Mouse (Mus musculus) heart, embryonic 13.5 days (tissue): ENCODE data around the gene Ang. TPM values are rescaled to one million over a fixed set of nuclear protein-coding genes. Genes with fewer than 3 reads are reported as not detected.

Experiments used
- ATAC-seq: fragments of 200-750 bp; cut with Nextera tagmentation; 2 replicates; pipeline ENCODE4 v1.8.0; 2017; ENCODE audit warnings: moderate TSS enrichment; ENCODE audit not compliant: insufficient number of reproducible peaks, low FRiP score, low TSS enrichment; ENCODE audit errors: extremely low read depth
- H3K27ac ChIP-seq: fragments of 300-500 bp; sonication (generic); replicated peaks from 2 replicates; pipeline ENCODE4 v1.5.1; 2015; ENCODE audit warnings: moderate library complexity, mild to moderate bottlenecking, inconsistent platforms
- H3K27me3 ChIP-seq: fragments of 300-500 bp; sonication (generic); replicated peaks from 2 replicates; pipeline ENCODE4 v1.6.1; 2015; ENCODE audit warnings: mild to moderate bottlenecking, inconsistent platforms
- H3K36me3 ChIP-seq: fragments of 300-500 bp; sonication (generic); 2 replicates; pipeline ENCODE4 v1.6.1; 2015; ENCODE audit warnings: mild to moderate bottlenecking, inconsistent platforms
- H3K4me1 ChIP-seq: fragments of 300-500 bp; sonication (generic); 2 replicates; pipeline ENCODE4 v1.6.1; 2015; ENCODE audit warnings: inconsistent platforms
- H3K4me2 ChIP-seq: fragments of 300-500 bp; sonication (generic); 2 replicates; pipeline ENCODE4 v1.6.1; 2015; ENCODE audit warnings: inconsistent platforms, mild to moderate bottlenecking, moderate library complexity
- H3K4me3 ChIP-seq: fragments of 300-500 bp; sonication (generic); 2 replicates; pipeline ENCODE4 v1.5.1; 2015; ENCODE audit warnings: moderate library complexity, mild to moderate bottlenecking, inconsistent platforms
- H3K9ac ChIP-seq: fragments of 300-500 bp; sonication (generic); 2 replicates; pipeline ENCODE4 v1.6.1; 2015; ENCODE audit warnings: inconsistent platforms, mild to moderate bottlenecking, moderate library complexity
- H3K9me3 ChIP-seq: fragments of 300-500 bp; sonication (generic); 2 replicates; pipeline ENCODE4 v1.6.1; 2016; ENCODE audit warnings: inconsistent platforms
- WGBS: fragments of 180-500 bp; shearing (Covaris S2); methylation state at CpG from one replicate; pipeline ENCODE4 v1.1.7; 2015; ENCODE audit warnings: mixed read lengths; 5-methylcytosine and 5-hydroxymethylcytosine counted together
- polyA plus RNA-seq: library from polyadenylated mRNA; unstranded; fragments of >200 nt; fragmentation: Nextera tagmentation; extraction: Ambion mirVana; gene quantifications from 2 replicates; pipeline ENCODE4 v1.2.1, GENCODE M21; 2015

The Ang gene
- 3.6 and 3.9 TPM in 2 replicates for polyA plus RNA-seq

- 8% methylated on average over 33 of the region's 33 CpGs for WGBS
- peaks cover 12% of the 10 kb centered on the region for H3K4me1 ChIP-seq
- peak within 1 kb of the TSS; percentile 80 for H3K4me2 ChIP-seq
- peak within 1 kb of the TSS; percentile 93 for H3K27ac ChIP-seq
- H3K9me3 ChIP-seq = no peaks in the 10 kb centered on the region
- H3K27me3 ChIP-seq = no peaks in the 10 kb centered on the region
- no peak for ATAC-seq
- peak within 1 kb of the TSS; percentile 89 for H3K9ac ChIP-seq
- H3K4me3 ChIP-seq = peak within 1 kb of the TSS; percentile 79
- no peaks in the 10 kb centered on the region for H3K36me3 ChIP-seq
These were observed at the start of gene Ang, which contains the start of gene Rnase4 for GRCm38 (mm10) chr14:51090921-51091900. TSS of gene Ang (plus strand) at chr14:51091150. TSS of gene Rnase4 (plus strand) at chr14:51091077.

- Histone ChIP-seq H3K4me3 (no peak within 1 kb of the TSS), H3K36me3 (no peaks in the 10 kb centered on the region), H3K27me3 (no peaks in the 10 kb centered on the region), H3K4me1 (peaks cover 12% of the 10 kb centered on the region), H3K27ac (no peak within 1 kb of the TSS), H3K4me2 (no peak within 1 kb of the TSS), H3K9ac (no peak within 1 kb of the TSS), H3K9me3 (no peaks in the 10 kb centered on the region)
- 76% methylated on average over 6 of the region's 6 CpGs for WGBS
- no peak for ATAC-seq
These were observed 49.2 kb upstream of the Ang start, which contains the start of gene Rnase9 for GRCm38 (mm10) chr14:51041769-51042168. TSS of gene Rnase9 (minus strand) at chr14:51041869.

GRCm38 (mm10) chr14:51047846-51048245 lies 43.1 kb upstream of the Ang start:
- Histone ChIP-seq H3K4me1 (peaks cover 14% of the 10 kb centered on the region), H3K4me3 (no peak overlapping the region), H3K27me3 (no peaks in the 10 kb centered on the region), H3K9me3 (no peaks in the 10 kb centered on the region), H3K4me2 (no peak overlapping the region), H3K9ac (no peak overlapping the region), H3K36me3 (no peaks in the 10 kb centered on the region), H3K27ac (no peak overlapping the region)
- 37% methylated on average over 5 of the region's 5 CpGs for WGBS
- no peak for ATAC-seq

GRCm38 (mm10) chr14:51050063-51050462 lies 40.9 kb upstream of the Ang start, which contains the start of gene Rnase11:
TSS of gene Rnase11 (minus strand) at chr14:51050163.
- Histone ChIP-seq H3K4me2 (no peak within 1 kb of the TSS), H3K9ac (no peak within 1 kb of the TSS), H3K4me3 (no peak within 1 kb of the TSS), H3K36me3 (no peaks in the 10 kb centered on the region), H3K4me1 (peaks cover 25% of the 10 kb centered on the region), H3K27me3 (no peaks in the 10 kb centered on the region), H3K9me3 (no peaks in the 10 kb centered on the region), H3K27ac (no peak within 1 kb of the TSS)
- 67% methylated on average over 2 of the region's 2 CpGs for WGBS
- no peak for ATAC-seq

GRCm38 (mm10) chr14:51051941-51052340 lies 39.0 kb upstream of the Ang start:
- Histone ChIP-seq H3K27ac (no peak overlapping the region), H3K9ac (no peak overlapping the region), H3K4me3 (no peak overlapping the region), H3K9me3 (no peaks in the 10 kb centered on the region), H3K27me3 (no peaks in the 10 kb centered on the region), H3K4me2 (no peak overlapping the region), H3K36me3 (no peaks in the 10 kb centered on the region), H3K4me1 (peaks cover 25% of the 10 kb centered on the region)
- ATAC-seq = no peak
- 51% methylated on average over 5 of the region's 5 CpGs for WGBS

GRCm38 (mm10) chr14:51053176-51053575 lies 37.8 kb upstream of the Ang start:
- WGBS = 74% methylated on average over 5 of the region's 5 CpGs
- H3K4me1 ChIP-seq = peaks cover 32% of the 10 kb centered on the region

GRCm38 (mm10) chr14:51054243-51055237 lies 36.4 kb upstream of the Ang start:
- H3K4me3 ChIP-seq = no peak overlapping the region
- H3K9me3 ChIP-seq = no peaks in the 10 kb centered on the region
- no peak overlapping the region for H3K9ac ChIP-seq
- H3K4me1 ChIP-seq = peaks cover 32% of the 10 kb centered on the region
- 69% methylated on average over 13 of the region's 13 CpGs for WGBS
- no peak overlapping the region for H3K27ac ChIP-seq
- H3K4me2 ChIP-seq = 0 out of 2 replicates have a peak overlapping the region, but pooled peaks have one; percentile 24
- H3K27me3 ChIP-seq = no peaks in the 10 kb centered on the region
- ATAC-seq = no peak
- no peaks in the 10 kb centered on the region for H3K36me3 ChIP-seq

More at GRCm38 (mm10) chr14:51053176-51053575, 37.8 kb upstream of the Ang start:
- Histone ChIP-seq H3K27ac (no peak overlapping the region), H3K36me3 (no peaks in the 10 kb centered on the region), H3K4me3 (no peak overlapping the region), H3K4me2 (no peak overlapping the region), H3K9ac (no peak overlapping the region), H3K9me3 (no peaks in the 10 kb centered on the region), H3K27me3 (no peaks in the 10 kb centered on the region)
- no peak for ATAC-seq

- H3K36me3 ChIP-seq = no peaks in the 10 kb centered on the region
- H3K4me2 ChIP-seq = peak within 1 kb of the TSS; percentile 44; the same call in 1 of the 2 replicates
These were observed 33.5 kb upstream of the Ang start, which contains the start of gene Rnase12 for GRCm38 (mm10) chr14:51057401-51057831. TSS of gene Rnase12 (minus strand) at chr14:51057661.

GRCm38 (mm10) chr14:51060761-51061160 lies 30.2 kb upstream of the Ang start:
- H3K4me1 ChIP-seq = peaks cover 10% of the 10 kb centered on the region
- ATAC-seq = no peak

More at GRCm38 (mm10) chr14:51057401-51057831, 33.5 kb upstream of the Ang start, which contains the start of gene Rnase12:
- peak within 1 kb of the TSS; percentile 71 for H3K27ac ChIP-seq
- H3K9me3 ChIP-seq = no peaks in the 10 kb centered on the region
- 0 out of 2 replicates have a peak within 1 kb of the TSS, but pooled peaks have one; percentile 25 for H3K9ac ChIP-seq
- no peak for ATAC-seq
- peaks cover 18% of the 10 kb centered on the region for H3K4me1 ChIP-seq
- 29% methylated on average over 9 of the region's 9 CpGs for WGBS
- H3K4me3 ChIP-seq = no peak within 1 kb of the TSS
- no peaks in the 10 kb centered on the region for H3K27me3 ChIP-seq

GRCm38 (mm10) chr14:51068956-51069355 lies 22.0 kb upstream of the Ang start:
- ATAC-seq = no peak
- no peaks in the 10 kb centered on the region for H3K9me3 ChIP-seq
- H3K27ac ChIP-seq = no peak overlapping the region
- H3K4me2 ChIP-seq = no peak overlapping the region
- no peak overlapping the region for H3K9ac ChIP-seq
- WGBS = 80% methylated on average over 5 of the region's 5 CpGs
- H3K27me3 ChIP-seq = peaks cover 10% of the 10 kb centered on the region
- no peaks in the 10 kb centered on the region for H3K36me3 ChIP-seq
- 0 out of 2 replicates have a peak, but pooled peaks cover 4% of the 10 kb centered on the region for H3K4me1 ChIP-seq
- no peak overlapping the region for H3K4me3 ChIP-seq

More at GRCm38 (mm10) chr14:51060761-51061160, 30.2 kb upstream of the Ang start:
- WGBS = 86% methylated on average over 5 of the region's 5 CpGs
- Histone ChIP-seq H3K36me3 (no peaks in the 10 kb centered on the region), H3K4me3 (no peak overlapping the region), H3K27me3 (no peaks in the 10 kb centered on the region), H3K4me2 (no peak overlapping the region), H3K9ac (no peak overlapping the region), H3K27ac (no peak overlapping the region), H3K9me3 (no peaks in the 10 kb centered on the region)
